Mouse (Mus musculus) natural killer cell, adult 2 months (primary cell): Measurements from ENCODE around the gene Htr6.

ENCODE experiments used
- DNase-seq, 2 experiments: peaks; one replicate each; pipeline ENCODE4 v3.0.0; 2022; ENCODE audit warnings: low spot score in 2 of 2

The Htr6 gene

DNA sequence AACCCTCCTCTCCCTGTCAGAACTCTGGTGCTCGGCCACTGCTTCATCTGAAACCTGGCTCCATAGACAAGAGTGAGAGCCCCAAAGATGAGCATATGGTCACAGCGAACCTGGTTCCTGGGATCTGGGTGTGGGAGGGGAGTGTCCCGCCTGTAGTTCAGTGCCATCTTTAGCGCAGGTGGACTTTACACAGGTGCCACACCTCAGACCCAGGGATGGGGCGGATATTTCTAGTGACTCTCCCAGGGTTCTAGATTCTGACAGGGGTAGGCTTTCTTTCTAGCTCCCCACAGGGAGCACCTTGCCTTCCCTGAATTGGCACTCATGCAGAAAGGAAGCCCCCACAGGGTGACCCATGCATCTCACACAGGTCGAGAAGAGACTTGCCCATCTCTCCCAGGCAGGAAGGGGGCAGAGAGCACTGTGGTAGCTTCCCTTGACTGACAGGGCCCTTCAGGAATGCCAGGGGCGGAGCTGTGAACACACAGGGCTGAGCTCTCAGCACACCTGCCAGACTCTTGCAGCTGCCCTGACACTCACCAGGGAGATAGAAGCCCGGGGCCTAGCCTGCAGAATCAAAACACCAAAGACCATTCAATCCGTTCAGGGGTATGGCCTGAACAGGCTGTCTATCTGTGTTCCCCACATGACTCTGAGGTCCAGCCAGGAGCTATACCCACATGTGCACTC is 13.8 kb upstream of the Htr6 start:
- no peak for DNase-seq

DNA sequence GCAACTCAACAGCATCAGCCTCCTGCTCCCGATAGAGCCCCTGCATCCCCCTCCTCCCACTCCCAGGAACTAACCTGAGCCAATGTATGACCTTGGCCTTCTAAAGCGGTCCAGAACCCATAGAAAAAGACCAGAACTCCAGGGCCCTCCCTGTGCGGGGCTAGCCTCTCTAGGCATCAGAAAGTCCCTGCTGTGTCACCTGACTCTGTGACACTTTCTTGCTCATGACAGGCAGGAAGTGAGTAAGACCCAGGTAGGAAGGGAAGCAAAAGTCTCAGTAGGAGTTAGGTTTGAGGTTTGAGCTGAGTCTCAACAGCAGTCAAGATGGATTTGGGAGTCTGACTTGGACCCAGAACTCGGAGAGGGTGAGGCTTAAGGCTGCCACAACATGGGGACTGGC is 11.6 kb upstream of the Htr6 start:
- DNase-seq, result peak; percentile 23 to 50

DNA sequence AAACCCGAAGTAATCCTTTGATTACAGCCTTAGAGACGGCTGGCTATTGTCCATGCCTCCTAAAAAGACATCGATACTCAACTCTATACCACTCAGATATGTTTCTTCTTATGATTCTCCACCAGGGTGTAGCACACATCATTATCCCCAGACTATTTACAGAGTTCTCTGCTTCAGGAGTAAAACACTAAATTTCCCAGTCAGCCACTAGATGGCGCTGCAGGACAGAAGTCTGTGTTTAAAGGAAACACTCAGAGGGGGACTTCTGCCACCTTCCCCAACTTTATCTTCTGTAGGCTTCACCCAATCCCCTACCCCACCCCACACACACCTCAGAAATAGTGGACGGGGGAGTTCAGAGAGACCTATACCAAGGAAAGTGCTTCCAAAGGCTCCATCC is 10.7 kb upstream of the Htr6 start:
- peak; percentile 71 to 86 for DNase-seq

DNA sequence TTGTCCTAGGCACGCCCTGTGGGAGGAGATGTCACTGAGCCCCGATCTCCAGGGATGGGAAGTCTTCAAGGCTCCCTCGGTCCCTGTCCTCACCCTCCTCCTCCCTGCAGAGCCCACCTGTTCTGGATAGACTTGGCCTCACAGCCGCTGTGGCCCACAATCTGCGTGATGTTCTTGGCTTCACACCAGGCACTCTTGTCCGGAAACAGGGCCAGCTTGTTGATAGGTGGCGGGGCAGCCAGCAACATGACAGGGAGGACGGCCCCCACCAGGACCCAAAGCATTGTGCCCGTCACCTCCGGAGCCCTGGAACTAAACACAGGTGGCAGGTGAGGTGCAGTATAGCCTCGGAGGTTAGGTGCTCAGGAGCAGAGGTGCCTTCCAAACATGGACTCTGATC is 10.0 kb upstream of the Htr6 start:
- DNase-seq, result no peak

DNA sequence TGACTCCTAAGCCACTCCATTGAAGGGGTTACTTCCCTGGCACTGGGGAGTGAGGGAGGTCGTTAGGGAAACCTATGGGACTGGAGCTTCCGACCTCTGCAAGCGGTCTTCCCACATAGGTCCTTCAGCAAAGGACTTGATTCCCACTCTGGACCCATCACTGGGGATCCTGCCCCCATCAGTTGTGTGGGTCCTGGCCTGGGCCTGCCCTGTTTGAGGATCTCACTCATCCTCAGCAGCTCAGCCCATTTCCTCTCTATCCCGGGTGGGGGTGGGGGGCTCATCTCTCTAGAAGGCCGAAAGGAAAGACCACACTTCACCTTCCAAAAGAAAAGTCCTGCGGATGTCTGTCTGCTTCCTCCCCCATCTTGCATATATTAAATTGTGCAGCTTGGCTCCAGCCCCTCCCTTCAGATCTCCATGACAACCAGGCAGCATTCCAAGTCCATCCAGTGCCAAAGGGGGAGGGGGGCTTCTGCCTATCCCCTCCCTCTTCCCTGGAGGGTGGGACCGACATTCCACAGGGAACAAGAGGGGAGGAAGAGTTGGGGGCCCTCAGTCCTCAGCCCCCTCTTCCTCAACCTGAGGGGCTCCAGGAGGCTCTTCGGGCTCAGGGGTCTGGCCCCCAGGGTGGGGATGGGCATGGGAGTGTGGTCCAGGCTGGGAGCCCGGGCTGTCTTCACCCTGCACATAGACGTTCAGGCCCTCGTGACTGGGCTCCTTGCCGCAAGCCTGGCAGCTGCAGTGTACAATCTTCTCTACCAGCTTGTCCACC is 7.6 kb upstream of the Htr6 start:
- no peak for DNase-seq

DNA sequence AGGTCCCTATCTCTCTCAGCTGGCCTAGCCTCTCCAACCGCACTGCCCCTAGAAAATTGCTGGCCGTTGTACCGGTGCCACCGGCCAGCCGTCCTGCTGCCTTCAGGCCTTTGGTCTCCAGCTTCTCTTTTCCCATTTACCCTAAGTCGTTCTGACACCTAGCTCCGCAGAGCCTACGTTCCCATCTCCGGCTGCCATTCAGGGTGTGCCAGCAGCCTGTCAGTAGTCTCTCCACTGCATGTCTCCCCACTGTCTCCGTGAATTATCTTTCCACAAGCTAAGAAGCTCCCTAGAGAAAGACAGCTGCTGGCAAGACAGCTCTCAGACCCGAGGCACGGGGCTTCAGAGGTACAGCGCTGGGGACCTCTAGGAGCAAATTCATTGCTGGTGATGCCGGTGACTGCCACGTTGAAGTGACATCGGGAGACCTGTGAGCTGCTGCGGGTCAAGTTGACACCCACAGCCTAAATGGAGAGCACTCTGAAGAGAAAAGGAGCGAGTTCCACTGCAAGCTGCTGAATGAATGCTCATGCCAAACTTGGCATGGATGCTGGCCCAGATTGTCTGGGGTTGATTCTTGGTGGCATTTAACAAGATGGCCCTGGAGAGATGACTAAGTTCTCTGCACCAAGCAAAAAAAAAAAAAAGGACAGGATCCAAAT is 6.0 kb upstream of the Htr6 start:
- no peak for DNase-seq

DNA sequence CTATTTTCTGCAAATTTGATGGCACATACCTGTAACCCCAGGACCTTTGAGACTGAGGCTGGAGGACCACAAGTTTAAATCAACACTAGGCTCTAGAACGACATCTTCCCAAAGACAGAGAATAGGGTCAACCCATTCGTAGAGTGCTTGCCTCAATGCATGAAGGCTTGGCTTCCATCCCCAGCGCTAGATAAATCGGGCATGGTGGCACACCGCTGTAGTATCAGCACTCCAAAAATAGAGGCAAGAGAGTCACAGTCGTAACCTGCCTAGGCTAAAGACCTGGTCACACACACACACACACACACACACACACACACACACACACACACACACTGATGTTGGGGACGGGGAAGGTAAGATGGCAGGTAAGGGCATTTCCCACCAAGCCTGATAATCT is 4.9 kb upstream of the Htr6 start:
- no peak for DNase-seq

DNA sequence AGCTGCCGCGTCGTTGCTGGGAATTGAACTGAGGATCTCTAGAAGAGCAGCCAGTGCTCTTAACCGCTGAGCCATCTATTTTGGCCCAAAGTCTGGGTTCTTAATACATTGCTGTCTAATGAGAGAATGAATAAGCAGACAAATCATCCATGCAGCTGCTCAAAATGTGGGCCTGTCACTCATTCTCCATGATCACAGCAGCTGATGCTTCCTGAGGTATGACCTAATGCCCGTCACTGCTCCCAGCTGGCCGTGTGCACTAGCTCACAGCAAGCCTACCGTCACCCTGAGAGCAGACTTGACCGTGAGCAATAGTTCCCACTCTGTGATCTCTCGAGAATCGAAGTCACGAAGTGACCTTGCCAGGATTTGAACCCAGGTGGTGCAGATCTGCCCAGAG is 4.1 kb upstream of the Htr6 start:
- no peak for DNase-seq

DNA sequence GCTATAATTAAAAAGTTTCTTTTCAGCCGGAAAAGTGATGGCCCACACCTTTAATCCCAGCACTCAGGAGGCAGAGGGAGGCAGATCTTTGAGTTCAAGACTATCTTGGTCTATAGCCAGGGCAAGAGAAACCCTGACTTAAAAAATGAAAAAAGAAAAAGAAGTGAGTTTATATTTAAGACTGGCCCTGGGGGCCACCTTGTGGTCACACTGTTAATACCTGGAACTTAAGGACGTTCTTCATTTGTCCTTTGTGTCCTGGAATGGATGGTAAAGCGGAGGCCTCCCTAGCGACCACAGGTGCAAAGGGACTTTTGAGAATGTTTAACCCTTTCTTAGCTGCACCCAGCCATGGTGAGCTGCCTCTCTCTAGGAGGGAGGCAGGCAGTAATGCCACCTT is 3.4 kb upstream of the Htr6 start:
- no peak for DNase-seq

DNA sequence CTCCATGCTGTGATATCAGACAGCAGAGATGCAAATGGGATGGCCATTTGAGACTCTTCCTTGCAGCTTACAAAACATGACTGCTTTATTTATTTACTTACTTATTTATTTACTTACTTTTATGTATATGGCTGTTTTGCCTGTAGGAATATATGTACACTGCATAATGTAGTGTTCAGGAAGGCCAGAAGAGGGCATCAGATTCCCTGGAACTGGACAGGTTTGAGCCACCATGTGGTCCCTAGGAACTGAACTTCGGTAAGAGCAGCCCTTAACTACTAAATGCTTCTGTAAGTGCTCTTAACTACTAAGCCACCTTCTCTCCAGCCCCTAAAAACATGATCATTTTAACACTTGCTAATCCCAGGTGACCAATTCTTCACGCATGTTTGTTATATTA is 2.9 kb upstream of the Htr6 start:
- DNase-seq, result no peak

DNA sequence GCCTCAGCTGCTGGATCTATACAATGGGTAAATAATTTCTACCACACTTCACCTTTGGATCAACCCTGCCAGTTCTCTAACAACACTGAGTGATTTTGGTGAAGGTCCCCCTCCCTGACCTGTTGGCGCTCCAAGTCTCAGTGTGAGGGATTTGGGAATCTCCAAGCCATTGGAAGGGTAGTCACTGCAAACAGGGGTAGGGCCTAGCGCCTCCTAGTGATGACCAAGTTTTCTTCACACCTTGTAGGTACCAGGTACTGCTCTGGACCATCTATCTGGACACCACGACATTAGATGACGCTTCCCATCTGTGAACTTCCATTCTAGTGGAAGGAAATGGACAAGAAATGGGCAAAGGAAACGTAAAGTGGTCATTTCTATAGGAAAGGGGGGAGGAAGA is 545 bp upstream of the Htr6 start:
- DNase-seq, result no peak

DNA sequence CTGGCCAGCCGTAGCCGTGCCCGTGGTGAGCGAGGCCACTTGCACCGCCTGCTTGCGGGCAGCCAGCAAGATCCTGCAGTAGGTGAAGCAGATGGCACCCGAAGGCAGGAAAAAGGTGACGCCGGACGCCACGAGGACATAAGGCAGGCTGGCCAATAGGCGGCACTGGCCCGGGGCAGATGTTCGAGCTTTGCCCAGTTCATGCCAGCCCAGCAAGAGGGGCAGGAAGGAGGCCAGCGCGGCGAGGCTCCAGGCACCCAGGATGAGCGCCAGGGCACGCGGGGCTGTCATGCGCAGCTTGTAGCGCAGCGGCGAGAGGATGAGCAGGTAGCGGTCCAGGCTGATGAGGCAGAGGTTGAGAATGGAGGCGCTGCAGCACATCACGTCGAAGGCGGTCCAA is 1.3 kb downstream of the Htr6 start:
- DNase-seq, result no peak

DNA sequence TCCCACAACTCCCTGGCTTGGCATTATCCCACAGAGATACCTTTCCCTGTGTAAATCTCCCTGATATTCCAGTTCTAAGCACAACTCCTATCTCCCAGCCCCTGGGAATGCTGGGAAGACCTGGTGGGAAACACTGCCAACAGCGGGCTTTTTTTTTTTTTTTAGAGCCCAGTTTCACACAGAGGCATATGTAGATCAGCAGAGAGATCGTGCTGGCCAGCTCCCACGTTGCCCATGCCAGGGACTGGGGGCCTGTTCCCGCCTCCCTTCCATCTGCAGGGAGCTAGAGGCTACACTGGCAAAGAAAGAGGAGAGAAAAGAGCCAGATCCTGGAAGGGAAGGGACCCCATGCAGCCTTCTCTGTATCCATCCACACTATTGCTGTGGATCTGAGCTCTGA is 7.1 kb downstream of the Htr6 start:
- DNase-seq, result no peak

DNA sequence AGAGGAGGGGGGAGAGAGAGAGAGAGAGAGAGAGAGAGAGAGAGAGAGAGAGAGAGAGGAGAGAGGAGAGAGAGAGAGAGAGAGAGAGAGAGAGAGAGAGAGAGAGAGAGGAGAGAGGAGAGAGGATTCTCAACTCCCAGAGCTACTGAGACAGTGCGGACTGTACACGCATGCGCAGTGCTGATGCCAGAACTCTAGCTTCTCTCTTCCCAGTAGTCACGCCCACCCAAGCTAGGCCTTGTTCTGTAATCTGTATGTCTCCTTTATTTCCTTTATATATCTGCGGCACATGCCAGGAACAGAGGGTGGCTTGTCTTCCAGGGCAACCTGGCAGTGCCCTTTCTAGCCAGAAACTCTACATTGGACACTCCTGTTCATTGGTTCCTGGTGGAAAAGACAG is 10.5 kb downstream of the Htr6 start:
- DNase-seq, result no peak

DNA sequence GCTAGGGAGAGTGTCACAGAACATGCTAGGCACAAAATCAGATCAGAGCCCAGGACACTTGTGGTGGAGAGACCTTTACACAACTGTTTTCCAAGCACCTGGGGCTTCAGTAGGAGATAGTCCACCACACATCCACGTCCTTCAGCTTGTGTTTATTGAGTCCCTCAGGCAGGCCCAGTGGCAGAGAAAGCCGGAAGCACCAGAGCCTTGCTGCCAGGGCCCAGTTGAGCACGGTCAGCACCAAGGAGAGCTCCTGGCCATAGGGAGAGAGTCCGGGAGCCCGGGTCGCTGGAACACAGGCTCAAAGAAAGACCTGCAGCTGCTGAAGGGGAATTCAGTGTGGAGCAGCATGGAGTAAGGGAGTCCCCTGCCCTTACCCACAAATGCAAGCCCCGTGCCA is 15.8 kb downstream of the Htr6 start:
- DNase-seq, result no peak

DNA sequence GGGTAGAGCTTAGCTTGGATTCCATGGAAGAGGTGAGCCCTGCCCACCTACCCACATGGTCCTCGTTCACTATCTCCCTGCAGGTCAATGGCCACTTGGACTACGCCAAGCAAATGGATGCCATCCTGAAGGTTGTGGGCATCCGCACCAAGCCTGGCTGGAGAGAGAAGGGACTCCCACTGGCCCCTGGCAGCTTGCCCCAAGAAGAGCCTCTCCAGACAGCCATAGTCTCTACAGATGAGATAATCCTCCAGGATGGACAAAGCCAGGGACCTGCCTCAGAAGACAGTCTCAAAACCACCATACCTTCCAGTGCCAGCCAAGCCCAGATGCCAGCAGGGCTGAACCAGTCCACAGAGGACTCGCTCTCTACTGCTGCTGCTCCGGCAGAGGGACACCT is 17.3 kb downstream of the Htr6 start:
- no peak for DNase-seq

DNA sequence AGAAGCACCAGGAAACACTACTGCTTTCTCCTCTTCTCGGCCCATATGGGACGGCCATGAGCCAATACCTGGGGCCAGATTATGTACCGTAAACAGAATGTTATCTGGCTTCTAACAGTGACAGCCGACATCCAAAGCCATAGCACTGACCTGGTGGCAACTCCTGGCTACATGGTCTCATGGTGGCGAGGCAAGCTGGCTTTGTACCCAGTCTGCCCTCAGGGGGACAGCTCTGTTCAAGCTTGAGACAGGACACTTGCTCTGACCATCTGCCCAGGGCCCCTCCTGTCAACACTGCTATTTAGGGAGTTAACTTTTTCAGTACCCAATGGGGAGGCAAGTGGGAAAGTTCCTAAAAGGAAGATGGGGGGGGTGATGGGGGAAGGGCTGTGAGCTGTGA is 18.1 kb downstream of the Htr6 start:
- DNase-seq, result no peak

DNA sequence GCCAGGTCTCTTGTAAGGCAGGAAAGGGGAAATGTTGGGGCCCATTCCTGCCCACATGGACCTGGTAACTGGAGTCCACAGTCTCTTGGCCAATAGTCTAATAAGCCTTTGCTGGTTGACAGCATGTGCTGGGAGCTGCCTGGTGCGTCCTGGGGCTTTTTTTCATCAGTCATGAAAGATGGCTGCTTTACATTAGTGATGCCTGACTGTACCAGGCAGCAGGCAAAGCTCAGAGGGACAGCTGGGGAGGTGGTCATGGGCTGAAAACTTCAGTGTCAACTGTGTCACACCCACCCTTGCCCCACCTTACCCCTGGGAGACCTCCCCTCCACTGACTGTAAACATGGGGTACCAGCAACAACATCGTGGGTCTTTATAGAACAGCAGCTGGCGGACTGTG is 19.6 kb downstream of the Htr6 start:
- DNase-seq, result no peak

DNA sequence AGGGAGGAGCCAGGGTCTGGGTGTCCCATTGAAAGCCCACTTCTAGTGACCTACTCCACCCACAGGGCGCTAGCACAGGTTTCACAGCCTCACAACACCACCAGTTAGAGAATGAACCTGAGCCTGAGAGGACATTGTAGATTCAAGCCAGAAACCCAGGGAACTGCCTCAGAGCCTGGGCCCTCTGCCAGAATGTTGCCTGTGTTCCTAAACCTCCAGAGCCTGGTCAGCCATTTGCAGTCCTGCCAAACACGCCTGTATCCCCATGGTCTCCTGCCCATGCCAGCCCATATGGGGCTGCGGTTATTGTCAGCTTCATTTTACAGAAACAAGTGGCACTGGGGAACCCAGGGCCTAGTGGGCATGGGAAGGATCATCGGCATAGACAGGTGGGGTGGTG is 20.0 kb downstream of the Htr6 start:
- DNase-seq, result no peak

DNA sequence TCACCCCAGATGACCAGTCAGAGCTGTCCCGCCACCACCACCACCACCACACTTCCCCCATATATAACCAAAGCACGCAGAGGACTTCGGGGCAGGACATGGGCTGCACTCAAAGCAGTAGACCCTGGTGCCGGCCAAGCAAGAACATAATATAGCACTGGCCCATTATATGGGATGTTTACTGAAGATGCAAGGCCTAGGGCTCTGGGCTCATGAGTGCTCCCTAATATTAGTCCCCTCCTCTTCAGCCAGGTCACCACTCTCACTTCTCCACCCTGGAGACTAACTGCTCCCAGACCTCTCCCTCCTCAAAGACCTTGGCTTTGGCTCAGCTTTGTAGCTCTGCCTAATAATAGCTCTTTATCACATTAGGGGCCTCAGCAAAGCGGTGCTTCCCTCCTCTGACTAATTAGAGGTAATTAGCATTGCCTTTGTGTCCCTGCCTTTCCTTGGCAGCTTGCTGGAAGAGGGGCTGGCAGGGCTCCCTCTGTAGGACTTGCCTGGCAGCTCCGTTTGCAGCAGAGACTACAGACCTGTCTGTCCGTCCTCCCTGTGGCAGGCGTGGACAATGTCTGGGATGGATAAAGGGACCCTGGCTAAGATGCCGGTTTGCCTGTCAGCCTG is 21.0 kb downstream of the Htr6 start:
- no peak for DNase-seq

DNA sequence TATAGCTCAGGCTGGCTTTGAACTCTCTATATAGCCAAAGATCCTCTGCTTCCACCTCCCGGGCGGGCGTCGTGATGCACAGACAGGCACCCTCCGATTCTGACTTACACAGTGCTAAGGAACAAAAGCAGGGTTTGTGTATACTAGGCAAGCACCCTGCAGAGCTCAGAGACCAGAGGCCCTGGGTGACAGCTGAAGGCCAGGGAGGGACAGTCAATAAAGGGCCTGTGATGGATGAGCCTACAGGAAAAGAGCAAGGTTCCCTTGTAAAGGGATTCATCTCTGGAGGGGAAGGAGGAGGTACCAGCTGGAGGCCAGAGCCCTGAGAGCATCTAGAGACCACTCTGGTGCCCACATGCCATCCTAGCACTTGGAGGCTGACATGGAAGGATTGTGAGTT is 22.0 kb downstream of the Htr6 start:
- no peak for DNase-seq

DNA sequence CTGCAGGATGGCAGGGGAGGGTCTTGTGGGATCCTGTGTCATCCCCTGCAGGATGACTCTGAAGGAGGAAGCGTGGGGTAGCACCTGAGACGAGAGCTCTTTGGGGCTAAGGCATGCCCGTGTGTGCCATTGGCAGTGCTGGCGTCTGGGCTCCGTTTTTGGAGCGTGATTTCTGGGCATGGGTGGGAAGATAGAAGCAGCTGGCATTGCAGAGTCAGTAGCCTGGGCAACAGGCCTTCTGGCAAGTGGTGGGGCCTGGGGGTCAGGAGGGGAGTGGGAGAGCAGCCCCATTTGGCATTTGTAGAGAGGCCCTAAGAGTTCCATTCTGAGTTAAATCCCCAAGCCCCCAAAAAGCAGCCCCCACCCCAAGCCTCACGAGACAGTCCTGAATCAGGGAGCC is 22.6 kb downstream of the Htr6 start:
- no peak for DNase-seq

DNA sequence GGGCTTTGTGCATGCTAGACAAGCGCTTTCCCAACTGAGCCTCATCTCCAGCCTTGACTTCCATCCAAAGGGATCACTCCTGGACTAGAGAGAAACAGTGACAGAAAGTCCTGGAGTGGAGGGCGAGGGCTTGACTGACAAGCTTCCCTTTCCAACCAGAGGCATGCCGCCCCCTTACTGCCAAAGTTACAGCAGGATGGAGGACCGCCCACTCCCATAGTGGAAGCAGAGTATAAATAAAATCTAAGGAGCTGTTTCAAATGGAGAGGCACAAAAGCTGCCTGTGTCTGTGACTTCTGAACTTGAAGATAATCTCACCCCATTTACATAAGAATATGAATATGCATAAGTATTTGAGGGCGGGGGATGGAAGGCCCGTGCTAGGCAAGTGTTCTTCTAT is 26.9 kb downstream of the Htr6 start:
- DNase-seq, result no peak
